Mouse (Mus musculus): ENCODE results near the gene Trip10.
"Not testable (repeated sequence)": the region's sequence is repeated elsewhere in the genome, so short reads cannot be mapped to it uniquely, and the experiment has no call there.

The Trip10 gene

DNA sequence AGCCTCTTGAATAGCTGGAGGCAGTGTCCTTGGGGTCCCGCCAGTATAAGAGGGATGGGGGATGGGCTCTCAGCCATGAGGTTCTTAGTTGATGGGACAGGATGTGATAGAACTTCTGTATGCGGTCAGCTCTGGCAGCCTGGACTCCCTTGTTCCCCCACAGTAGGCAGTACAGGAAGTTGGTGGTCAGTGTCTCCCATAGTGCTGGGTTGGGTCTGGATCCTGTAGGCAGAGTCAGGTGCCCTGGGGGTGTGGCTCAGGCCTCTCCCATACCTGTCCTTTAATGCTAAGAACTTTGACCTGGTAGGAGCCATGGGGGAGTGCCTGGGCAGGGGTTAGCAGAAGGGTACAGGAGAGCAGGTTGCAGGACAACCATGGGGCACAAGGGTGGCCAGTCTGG is 14.9 kb downstream of the Trip10 start:
- DNase-seq (ENCODE audit: low spot score in 2 of 2): no peak

DNA sequence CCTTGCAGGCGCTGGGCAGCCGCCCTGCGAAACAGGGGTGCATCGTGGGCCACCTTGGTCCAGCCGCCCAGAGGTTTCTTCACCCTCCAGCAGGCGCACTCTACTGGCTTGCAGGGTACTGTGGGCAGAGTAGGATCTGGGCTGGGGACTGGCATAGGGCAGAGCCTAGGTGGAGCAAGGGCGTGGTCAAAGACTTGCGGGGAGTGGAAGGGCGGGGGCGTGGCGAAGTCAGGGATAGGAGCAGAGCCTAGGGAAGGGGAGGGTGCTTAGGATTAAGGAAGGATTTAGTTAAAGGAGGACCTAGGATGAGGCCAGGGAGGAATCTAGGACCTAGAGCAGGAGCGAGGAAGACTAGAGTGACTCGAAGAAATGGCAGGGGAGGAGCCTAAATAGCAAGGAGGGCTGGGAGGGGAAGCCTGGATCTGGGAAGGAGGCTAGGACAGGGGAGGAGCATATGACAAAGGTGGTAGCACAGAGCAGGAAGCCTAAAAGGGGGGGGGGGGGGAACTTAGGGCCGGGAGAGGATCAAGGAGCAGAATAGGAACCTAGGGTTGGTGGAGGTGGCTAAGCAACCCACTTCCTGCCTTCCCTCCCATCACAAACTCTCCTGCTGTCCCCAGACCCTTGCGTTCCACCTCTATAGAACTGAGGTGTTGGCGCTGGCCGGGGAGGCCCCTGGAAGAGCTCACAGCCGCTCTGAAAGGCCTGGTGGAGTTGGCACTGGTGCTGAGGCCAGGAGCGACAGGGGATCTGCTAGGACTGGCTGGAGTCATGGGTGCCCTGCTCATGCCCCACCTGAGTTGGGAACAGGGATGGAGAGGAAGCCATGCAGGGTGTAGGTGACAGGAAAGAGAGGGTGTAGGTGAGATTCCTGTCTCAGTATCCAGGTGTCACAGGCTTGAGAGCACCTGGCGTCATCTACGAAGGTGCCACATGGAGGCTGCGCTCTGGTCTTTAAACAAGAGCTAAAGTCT is 16.0 kb downstream of the Trip10 start:
- peak in 1 of 2 experiments; percentile 20 for DNase-seq (ENCODE audit: low spot score in 2 of 2)

DNA sequence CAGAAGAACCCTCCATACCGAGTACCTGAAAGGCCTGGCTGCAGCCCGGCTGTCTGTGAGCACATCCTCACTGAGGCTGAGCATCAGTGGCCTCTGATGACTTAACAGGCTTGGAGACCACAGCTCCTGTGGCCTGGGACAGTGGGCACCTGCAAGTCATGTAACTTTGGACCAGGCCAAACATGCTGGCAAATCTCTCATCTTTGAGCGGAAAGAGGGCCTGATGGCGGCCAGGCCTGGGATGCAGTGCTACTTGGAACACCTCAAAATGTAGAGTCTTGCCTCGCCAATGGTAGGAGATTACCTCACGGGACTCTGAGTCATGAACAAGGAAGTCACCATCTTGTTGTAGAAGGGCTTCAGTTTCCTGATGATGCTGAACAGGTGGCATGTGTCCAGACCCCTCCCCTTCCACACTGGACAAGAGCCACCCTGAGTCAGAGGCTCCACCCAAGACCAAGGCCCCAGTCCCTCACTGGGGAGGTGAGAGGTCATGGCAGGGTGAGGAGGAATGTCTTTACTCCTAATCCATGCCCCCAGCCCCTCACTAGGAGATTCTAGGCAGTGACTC is 18.4 kb downstream of the Trip10 start:
- DNase-seq (ENCODE audit: low spot score in 2 of 2): no peak

DNA sequence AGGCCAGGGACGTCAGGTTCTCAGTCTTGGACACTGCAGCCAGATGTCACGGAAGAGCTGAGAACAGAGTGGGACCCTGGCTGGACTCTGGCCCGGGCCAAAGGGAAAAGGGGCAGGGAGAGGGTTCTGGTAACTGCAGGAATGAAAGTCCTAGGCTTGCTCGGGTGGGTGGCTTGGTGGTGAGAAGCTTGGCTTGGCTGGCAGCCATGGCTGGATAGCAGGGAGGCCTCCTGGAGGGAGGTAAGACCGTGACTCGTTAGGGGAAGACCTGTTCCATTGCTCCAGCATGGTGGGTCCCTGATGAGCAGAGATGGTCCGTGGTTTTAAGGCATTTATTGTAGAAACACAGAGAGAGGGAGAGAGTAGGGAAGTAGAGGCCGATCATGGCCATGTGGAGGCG is 22.0 kb downstream of the Trip10 start:
- no peak for DNase-seq (ENCODE audit: low spot score in 2 of 2)

DNA sequence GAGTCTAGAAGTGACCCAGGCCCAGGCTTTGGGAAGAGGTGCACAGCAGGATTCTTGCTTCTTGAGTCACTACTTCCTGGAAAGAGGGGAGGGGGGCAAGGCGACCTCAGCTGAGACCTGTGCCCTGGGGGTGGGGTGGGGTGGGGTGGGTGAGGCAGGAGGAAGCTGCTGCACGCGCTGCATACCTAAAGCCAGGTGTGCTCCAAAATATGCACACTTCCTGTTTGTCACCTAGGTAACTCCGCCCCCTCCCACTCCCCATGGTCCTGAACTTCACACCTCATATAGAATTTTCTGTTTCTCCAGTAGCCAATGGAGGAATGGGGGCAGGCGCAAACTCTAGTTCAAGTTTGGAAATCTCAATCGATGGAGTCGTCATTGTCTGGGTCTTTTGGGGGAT is 24.6 kb downstream of the Trip10 start:
- DNase-seq (ENCODE audit: low spot score in 2 of 2): no peak

DNA sequence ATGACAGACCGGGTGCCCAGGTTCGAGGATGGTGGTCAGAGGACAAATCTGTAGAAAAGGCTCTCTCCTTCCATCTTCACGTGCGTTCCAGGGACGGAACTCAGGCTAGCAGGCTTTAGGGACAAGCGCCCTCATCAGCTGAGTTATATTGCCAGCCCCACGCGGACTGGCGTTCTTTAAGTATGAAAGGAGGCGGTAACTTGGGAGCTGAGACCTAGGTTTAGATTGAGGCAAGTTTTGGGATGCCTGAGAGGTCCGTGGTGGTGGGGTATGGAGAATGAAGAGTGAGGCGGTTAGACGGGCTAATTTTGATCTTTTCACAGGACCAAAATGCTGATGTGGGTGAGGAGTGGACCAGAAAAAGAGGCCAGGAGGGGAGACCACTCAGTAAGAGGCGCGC is 25.4 kb downstream of the Trip10 start:
- DNase-seq (ENCODE audit: low spot score in 2 of 2): no peak

DNA sequence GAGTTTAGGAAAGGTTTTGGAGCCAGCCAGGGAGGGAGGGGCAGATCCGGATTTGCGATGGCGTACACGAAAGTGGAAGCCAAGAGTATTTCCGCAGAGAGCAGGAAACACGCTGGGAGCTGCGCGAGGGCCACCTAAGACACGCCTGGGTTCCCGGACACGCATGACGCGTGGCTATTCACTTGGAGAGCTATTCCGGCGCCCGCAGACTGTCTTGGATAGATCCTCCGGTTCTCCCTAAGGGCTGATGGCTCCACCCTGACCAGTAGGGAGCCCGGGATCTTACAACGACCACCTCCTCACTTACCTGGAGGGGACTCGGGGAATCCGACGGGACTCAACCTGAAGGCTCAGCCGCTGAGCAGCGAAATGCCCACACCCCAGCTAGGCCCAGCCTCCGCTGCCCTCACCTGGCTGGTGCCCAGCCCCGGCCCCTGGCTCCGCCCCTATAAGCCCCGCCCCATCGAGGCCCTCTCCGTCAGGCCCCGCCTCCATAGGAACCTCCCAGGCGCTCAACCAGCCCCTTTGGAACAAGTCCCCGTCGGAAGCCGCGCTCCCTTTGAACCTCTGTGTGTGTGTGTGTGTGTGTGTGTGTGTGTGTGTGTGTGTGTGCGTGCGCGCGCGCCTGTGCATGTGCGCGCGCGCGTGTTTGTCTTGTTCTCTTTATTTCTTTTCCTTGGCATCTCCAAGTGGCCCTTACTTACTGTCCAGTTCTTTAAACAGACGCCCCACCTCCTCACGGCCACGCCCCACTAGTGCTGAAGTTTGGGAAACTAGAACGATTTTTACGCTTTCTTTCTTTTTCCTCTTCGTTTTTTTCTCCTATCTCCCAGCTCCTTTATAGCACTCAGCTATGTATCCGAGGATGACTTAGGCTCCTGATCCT is 26.1 kb downstream of the Trip10 start:
- peak in 1 of 2 experiments; percentile 50 for DNase-seq (ENCODE audit: low spot score in 2 of 2)

DNA sequence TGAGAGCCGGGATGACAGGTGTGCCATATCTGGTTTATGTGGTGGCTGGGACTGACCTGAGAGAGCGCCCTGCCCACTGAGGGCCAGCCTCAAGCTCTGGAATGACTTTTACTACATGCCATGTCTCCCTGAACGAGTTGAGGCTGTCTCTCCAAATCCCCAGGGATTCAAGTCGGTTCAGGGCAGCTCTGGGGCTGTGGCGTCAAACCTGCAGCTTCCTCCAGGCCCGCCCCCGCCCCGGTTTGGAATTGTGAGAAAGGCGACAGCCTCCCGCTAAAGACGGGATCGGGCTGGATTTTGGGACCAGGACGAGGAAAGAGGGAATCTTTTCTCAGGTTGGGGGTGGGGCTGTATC is 26.7 kb downstream of the Trip10 start:
- DNase-seq (ENCODE audit: low spot score in 2 of 2): no peak

DNA sequence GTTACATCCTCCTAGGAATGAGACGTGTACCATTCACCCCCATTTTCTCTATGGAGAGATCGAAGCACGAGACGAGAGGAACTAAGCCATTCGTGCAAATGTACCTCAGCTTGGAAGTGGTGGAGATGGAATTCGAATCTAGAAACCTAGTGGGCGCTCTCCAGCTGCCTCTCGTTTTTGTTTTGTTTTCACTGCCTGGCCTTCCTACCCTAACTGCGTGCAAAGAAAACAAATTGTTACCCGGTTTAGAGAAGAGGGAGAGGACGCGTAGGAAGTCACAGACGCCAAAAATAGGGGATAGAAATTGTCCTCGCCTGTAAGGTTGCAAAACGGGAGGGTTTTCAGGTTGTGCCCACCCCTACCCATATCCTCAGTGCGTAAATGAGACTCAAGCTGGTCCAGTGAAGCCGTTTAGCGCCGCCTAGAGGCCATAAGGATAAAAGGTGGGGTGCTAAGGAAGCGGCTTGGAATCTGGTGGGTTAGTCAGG is 27.4 kb downstream of the Trip10 start:
- peak in 1 of 2 experiments; percentile 67 for DNase-seq (ENCODE audit: low spot score in 2 of 2)

DNA sequence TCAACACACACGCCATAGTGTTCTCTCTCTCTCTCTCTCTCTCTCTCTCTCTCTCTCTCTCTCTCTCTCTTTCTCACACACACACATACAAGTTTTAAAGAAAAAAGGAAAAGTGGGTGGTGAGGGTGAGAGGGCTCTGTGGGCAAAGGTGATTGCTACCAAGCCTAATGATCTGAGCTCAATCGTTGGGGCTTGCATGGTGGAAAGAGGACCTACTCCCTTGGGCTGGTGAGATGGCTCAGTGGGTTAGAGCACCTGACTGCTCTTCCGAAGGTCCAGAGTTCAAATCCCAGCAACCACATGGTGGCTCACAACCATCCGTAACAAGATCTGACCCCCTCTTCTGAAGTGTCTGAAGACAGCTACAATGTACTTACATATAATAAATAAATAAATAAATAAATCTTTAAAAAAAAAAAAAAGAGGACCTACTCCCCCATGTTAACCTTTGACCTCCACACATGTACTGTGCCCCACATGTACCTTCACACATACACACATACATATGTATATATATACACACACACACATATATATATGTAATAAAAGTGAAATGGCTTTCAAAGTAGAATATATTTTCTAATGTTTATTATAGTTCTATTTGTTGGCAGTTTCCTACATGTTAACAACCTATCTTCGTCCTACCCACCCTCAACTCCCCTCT is 28.5 kb downstream of the Trip10 start:
- not testable (repeated sequence) for DNase-seq (ENCODE audit: low spot score in 2 of 2)

DNA sequence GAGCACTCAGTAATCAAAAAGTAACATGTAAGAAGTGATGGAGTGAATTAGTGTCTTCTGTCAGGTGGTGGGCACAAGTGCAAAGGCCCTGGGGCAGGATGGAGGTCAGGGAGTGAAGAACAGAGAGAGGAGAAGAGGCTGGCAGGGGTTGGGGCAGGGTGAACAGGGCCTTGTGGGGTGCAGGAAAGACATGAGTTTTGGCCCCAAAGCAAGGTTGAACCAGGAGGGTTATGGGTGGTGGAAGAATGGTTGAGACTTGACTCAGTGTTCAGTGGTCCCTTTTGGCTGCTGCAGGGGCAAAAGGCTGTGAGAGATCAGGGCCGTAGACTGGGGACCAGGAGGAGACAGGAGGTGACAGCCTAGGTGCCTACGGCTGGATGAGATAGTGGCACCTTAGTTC is 29.3 kb downstream of the Trip10 start:
- DNase-seq (ENCODE audit: low spot score in 2 of 2): no peak

DNA sequence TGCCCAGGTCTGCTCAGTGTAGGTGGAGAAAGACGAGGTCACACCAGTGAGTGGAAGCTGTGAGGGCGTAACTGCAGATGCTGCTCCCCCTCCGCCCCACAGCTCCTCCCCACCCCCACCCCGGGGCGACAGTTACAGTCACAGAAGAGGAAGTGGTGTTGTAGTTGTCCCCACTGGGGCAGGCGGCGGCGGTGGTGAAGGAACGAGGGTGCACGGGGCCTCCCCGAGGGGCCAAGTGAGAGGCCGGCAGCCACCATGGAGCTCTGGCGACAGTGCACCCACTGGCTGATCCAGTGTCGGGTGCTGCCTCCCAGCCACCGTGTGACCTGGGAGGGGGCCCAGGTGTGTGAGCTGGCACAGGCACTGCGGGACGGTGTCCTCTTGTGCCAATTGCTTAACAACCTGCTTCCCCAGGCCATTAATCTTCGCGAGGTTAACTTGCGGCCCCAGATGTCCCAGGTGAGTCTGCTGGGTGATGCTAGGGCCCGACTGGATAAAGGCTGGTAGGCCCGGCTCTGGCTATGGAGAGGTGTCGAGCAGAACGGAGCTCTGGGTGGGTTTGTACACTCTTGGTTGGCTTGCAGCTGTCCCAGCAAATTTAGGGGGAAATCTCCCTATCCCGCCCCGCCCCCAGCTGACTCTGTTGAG is 29.8 kb downstream of the Trip10 start, which contains the start of gene Vav1:
TSS of gene Vav1 (plus strand) at position 158 of the 648 bp plus-strand sequence.
- DNase-seq (ENCODE audit: low spot score in 2 of 2): no peak

DNA sequence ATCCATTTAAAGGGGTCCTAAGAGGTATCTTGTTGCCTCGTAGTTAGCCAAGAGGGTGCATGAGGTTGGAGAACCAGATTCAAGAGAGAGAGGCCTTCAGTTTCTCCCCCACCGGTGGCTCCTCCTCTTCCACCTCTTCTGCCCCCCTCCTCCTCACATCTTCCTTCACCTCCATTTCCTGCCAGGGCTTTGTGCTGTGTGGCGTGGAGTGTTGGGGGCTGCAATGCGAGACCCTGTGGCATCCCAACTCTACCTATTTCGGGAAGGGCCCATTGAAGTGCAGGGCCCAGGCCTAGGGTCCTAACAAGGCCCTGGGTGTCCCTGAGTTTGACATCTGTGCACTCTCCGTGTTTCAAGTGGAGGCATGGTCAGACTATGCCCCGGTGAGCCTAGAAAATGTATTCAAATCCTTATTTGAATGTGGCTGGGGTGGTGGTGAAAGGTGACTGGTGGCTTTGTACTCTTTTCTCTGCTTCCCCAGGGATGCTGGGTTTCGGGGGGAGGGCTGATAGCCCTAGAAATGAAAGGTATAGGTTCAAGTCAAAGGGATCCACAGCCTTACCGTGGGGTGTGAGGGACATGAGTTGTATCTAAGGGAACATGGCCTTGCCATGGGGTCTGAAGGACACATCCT is 30.5 kb downstream of the Trip10 start:
- no peak for DNase-seq (ENCODE audit: low spot score in 2 of 2)

DNA sequence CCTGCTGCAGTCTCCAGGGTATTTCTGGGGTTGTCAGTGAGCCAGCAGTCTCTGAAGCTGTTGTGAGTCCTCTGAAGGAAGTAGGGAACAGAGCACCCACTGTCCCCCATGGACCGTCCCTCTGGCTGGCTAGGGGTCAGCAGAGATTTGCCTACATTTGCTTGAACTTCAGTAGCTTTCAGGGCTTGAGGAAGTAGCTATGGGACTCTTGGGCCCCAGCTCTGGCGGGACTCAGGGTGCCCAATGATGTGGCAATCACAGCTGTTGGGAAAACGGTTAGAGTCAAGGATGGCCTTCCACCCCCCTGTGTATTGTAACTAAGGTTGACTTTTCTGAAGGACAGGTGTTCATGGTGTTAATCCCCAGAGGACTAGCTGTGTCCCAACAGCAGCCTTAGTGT is 31.2 kb downstream of the Trip10 start:
- no peak for DNase-seq (ENCODE audit: low spot score in 2 of 2)

DNA sequence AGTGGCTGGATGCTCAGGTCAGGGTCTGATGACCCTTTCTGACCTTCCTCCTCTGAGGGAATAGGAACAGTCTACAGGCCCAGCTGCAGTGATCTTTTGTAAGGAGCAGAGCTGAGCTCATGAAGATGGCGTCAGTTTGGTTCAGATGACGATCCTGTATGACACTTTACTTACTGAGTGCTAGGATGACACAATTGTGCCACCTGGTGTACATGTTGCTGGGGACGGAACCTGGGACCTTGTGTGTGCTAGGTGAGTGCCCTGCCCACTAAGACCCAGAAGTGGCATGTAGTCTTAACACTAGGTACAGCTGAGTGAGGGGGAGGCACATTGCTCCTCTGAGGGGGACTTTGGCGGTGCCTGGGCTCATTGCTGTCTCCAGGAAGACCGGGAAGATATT is 34.7 kb downstream of the Trip10 start:
- no peak for DNase-seq (ENCODE audit: low spot score in 2 of 2)

DNA sequence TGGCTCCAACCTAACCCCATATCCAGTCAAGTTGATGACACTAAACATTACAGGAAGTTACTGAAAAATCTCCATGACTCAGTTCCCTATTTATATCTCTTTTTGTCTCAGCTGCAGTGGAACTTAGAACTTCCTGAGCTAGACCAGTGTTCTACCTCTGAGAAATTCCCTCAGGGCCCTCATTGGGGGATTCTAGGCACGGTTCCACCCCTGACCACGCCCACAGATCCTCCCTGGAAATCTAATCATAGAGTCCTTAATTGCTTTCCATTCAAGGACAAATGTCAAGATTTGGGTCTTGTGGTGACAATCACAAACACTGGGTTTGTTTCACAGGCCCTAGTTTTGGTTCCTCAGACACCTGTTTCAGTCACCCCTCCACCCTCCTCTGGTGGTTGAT is 35.8 kb downstream of the Trip10 start:
- DNase-seq (ENCODE audit: low spot score in 2 of 2): no peak

DNA sequence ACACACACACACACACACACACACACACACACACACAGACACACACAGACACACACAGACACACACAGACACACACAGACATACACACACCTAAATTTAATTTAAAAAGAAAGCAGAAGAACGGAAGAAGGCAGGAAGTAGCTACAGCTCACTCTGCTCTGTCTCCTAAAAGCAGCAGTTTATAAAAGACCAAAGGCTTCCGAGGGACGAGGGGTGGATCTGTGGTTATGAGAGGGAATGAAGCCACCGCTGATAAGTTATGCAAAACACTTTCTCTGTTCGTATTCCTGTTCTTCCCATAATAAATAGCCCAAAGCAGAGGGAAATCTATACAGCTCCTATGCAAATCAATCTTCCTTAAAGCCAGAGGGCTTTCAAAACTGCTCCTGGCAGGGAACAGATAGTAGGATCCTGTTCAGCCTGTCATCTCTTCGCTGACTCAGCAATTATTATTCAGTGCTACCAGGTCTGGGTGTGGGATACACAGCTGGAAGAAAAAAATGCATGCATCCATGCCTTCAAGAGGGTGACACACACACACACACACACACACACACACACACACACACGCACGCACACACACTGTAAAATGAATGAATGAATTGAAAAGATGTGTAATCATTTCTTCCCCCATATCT is 37.6 kb downstream of the Trip10 start:
- no peak for DNase-seq (ENCODE audit: low spot score in 2 of 2)

DNA sequence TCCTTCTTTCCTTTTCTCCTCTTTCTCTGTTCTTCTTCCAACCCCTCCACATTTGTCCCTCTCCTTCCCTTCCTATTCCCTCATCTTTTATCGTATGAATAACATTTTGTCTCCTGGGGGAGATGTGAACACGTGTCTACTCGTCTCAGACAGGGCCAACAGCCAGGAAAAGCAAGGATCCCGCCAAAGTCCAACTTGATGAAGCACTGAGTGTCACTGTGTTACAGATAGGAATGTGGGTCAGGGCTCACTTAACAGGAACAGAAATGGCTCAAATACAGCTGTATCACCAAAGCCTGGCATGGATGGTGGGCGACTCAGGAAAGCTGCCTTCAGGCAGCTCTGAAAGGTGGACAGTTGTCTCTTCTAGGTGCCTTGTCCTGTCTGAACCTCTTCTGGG is 40.0 kb downstream of the Trip10 start:
- no peak for DNase-seq (ENCODE audit: low spot score in 2 of 2)

DNA sequence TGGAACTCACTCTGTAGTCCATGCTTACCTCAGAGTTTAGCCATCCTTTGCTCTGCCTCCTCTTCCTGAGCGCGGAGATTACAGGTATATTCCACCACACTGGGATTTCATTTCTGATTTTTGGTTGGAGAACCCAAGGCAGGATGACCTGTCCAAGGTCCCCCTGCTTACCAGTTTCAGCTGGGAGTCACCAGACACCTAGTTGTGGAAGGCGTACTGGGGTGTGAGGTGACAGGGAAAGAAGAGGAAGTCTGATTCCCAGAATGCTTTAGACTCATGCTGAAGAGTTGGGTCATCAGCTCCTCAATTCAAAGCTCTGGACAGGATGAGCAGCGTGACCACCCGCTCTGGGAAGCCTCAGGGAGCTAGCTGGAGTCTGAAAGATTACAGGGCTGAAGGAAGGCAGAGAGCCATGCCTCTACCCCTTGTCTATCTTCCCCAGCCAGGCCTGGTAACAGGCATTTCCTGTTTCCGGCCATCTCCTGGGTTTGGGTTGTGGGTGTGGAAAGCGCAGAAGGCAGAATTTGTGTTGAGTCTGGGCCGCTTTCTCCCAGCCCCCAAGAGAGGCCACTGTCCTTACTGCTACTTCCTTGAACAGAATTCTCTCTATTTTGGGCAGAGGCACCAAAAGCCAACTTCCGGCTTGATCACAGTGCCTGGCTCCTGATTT is 40.9 kb downstream of the Trip10 start:
- no peak for DNase-seq (ENCODE audit: low spot score in 2 of 2)

DNA sequence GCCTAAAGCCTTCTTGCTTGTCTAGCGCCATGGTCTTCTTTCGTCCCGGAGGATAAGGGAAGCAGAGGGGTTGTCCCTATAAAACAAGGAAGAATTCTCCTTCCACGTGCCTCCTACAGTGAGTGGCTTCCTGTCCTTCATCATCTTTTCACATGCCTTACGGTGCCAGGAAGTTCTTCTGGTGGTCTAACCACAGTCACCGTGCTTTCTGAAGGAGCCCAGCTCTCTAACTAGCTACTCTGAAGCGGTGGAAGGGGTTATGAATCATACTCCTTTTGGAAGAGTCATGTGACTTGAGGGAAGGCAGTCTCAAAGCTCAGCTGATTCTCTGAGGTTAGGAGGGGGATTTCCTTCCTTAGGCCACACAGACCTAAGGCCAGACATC is 41.4 kb downstream of the Trip10 start:
- no peak for DNase-seq (ENCODE audit: low spot score in 2 of 2)

Data from cerebellum, postnatal 4 days (tissue).